Mouse (Mus musculus): ENCODE measurements around the gene Fxyd4. TPM values are rescaled to one million over a fixed set of nuclear protein-coding genes. Genes with fewer than 3 reads are reported as not detected.

The Fxyd4 gene
- total and polyA plus RNA-seq, 3 experiments: 0.22 TPM; not detected in 2

DNA sequence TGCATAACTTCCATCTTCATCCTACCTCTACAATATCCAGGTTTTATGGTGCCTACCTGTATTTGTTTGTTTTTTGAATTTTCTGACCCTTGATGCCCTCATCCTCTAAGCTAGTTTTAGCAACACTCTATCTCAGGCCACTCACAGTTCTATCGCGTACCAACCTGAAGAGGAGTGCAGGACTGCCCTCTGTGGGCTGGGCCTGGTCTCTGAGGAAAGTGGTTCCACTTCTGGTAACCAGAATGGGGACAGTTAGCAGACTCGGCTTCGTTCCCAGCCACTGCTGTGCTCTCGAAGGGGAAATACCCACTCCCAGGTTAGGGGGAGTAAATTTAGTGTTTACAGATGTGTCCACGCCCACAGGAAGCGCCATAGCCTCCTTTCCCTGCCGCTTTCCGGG is 29.2 kb upstream of the Fxyd4 start:
- H3K79me2 ChIP-seq (ENCODE audit: control insufficient read depth, insufficient read depth, low read length, poor library complexity): no peaks in the 10 kb centered on the region
- H3K27ac ChIP-seq (ENCODE audit: control insufficient read depth, low read depth, low read length): no peak overlapping the region
- no peaks in the 10 kb centered on the region for H3K9me3 ChIP-seq (replicated peaks; ENCODE audit: insufficient read depth, low read length)
- no peak for DNase-seq (ENCODE audit: low read depth, low spot score)
- H3K9ac ChIP-seq (ENCODE audit: control insufficient read depth, low read depth, low read length, poor library complexity, severe bottlenecking): no peak overlapping the region
- H3K36me3 ChIP-seq (ENCODE audit: control insufficient read depth in 1 of 2, insufficient read depth in 2 of 2, low read length in 2 of 2): no peaks in the 10 kb centered on the region
- no peaks in the 10 kb centered on the region for H3K4me1 ChIP-seq (ENCODE audit: control insufficient read depth in 1 of 2, insufficient read depth in 2 of 2, low read length in 2 of 2)
- no peaks in the 10 kb centered on the region for H3K27me3 ChIP-seq (ENCODE audit: control insufficient read depth in 1 of 2, insufficient read depth in 2 of 2, low read length in 2 of 2)
- H3K4me3 ChIP-seq (ENCODE audit: control insufficient read depth in 1 of 2, insufficient read depth in 1 of 2, low read depth in 2 of 2, low read length in 2 of 2): no peak overlapping the region
- peak; percentile 17; the same call in 1 of the 2 replicates for TF ChIP-seq ZC3H11A (IDR thresholded peaks at IDR 0.05; ENCODE audit: low read depth, low read length)
- no peak for TF ChIP-seq ELF1 (IDR thresholded peaks at IDR 0.05; ENCODE audit: low read depth, low read length)
- no peak; the same call in 1 of the 2 replicates for TF ChIP-seq RAD21 (IDR thresholded peaks at IDR 0.05; ENCODE audit: low read depth, low read length)

DNA sequence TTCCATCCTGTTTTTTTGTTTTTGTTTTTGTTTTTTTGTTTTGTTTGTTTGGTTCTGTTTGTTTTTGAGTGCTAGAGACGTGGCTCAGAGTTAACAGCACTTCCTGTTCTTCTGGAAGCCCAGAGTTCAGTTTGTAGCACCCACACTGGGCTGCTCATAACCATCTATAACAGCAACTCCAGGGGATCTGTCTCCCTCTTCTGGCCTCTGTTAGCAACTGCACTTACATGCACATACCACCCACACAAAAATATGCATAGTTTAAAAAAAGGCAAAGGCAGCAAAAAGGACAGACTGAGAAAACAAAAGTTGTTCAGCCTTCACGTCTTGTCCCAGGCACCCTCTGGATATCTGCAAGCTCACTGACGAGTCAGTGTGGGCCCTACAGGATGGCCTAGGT is 25.7 kb upstream of the Fxyd4 start:
- no peaks in the 10 kb centered on the region for H3K4me1 ChIP-seq (ENCODE audit: control insufficient read depth in 1 of 2, insufficient read depth in 2 of 2, low read length in 2 of 2)
- no peaks in the 10 kb centered on the region for H3K9me3 ChIP-seq (replicated peaks; ENCODE audit: insufficient read depth, low read length)
- H3K27me3 ChIP-seq (ENCODE audit: control insufficient read depth in 1 of 2, insufficient read depth in 2 of 2, low read length in 2 of 2): no peaks in the 10 kb centered on the region
- no peaks in the 10 kb centered on the region for H3K36me3 ChIP-seq (ENCODE audit: control insufficient read depth in 1 of 2, insufficient read depth in 2 of 2, low read length in 2 of 2)
- peak; percentile 47 for DNase-seq (ENCODE audit: low read depth, low spot score)
- no peak overlapping the region for H3K4me3 ChIP-seq (ENCODE audit: control insufficient read depth in 1 of 2, insufficient read depth in 1 of 2, low read depth in 2 of 2, low read length in 2 of 2)
- no peaks in the 10 kb centered on the region for H3K79me2 ChIP-seq (ENCODE audit: control insufficient read depth, insufficient read depth, low read length, poor library complexity)
- no peak overlapping the region for H3K9ac ChIP-seq (ENCODE audit: control insufficient read depth, low read depth, low read length, poor library complexity, severe bottlenecking)
- H3K27ac ChIP-seq (ENCODE audit: control insufficient read depth, low read depth, low read length): no peak overlapping the region
- no peak for TF ChIP-seq TCF12 (IDR thresholded peaks at IDR 0.05; ENCODE audit: low read depth, low read length)
- no peak for TF ChIP-seq GATA1 (IDR thresholded peaks at IDR 0.05; ENCODE audit: low read depth, low read length)
- peak; percentile 61 for TF ChIP-seq SMC3 (IDR thresholded peaks at IDR 0.05; ENCODE audit: low read depth, low read length)
- TF ChIP-seq ZMIZ1 (IDR thresholded peaks at IDR 0.05; ENCODE audit: low read depth, low read length): no peak
- TF ChIP-seq POLR2AphosphoS5 (IDR thresholded peaks at IDR 0.05; ENCODE audit: borderline replicate concordance, low read depth, low read length): no peak
- peak; percentile 28; the same call in 1 of the 2 replicates for TF ChIP-seq ZNF384 (IDR thresholded peaks at IDR 0.05; ENCODE audit: low read depth, low read length)
- TF ChIP-seq BHLHE40 (IDR thresholded peaks at IDR 0.05; ENCODE audit: borderline replicate concordance, low read depth, low read length): no peak
- TF ChIP-seq MAX (IDR thresholded peaks at IDR 0.05; ENCODE audit: low read length): no peak
- peak; percentile 67 for TF ChIP-seq RAD21 (IDR thresholded peaks at IDR 0.05; ENCODE audit: low read depth, low read length)
- TF ChIP-seq CTCF (IDR thresholded peaks at IDR 0.05 in 2 of 3, conservative IDR thresholded peaks at IDR 0.05 in 1 of 3; ENCODE audit: control insufficient read depth in 1 of 3, insufficient read depth in 1 of 3, low read depth in 2 of 3, low read length in 3 of 3, poor library complexity in 1 of 3, severe bottlenecking in 1 of 3): peak in 2 of 3 experiments; percentile 54 to 66; a peak in 4 of 6 replicates
- no peak for TF ChIP-seq USF1 (IDR thresholded peaks at IDR 0.05; ENCODE audit: low read depth, low read length)
- peak; percentile 54; the same call in 1 of the 2 replicates for TF ChIP-seq ZC3H11A (IDR thresholded peaks at IDR 0.05; ENCODE audit: low read depth, low read length)
- no peak for TF ChIP-seq RCOR1 (IDR thresholded peaks at IDR 0.05; ENCODE audit: low read depth, low read length)
- TF ChIP-seq UBTF (IDR thresholded peaks at IDR 0.05; ENCODE audit: borderline replicate concordance, insufficient read depth, low read depth, low read length): no peak
- TF ChIP-seq POLR2AphosphoS2 (IDR thresholded peaks at IDR 0.05; ENCODE audit: low read length): no peak
- no peak for TF ChIP-seq CHD1 (IDR thresholded peaks at IDR 0.05; ENCODE audit: low read depth, low read length)
- TF ChIP-seq MAFK (IDR thresholded peaks at IDR 0.05; ENCODE audit: borderline replicate concordance, low read depth, low read length): no peak
